Mouse (Mus musculus) neutrophil, adult 5-6 weeks (primary cell): ENCODE measurements around the gene Olfr911-ps1. TPM values are rescaled to one million over a fixed set of nuclear protein-coding genes. Genes with fewer than 3 reads are reported as not detected.

Experiments used
- ATAC-seq: fragments of 151-379, 151-347 bp; 2 replicates; pipeline ENCODE4 v1.8.0; 2017; ENCODE audit warnings: mild to moderate bottlenecking, moderate TSS enrichment; ENCODE audit not compliant: insufficient number of reproducible peaks, poor library complexity, low FRiP score, severe bottlenecking; ENCODE audit errors: extremely low read depth
- total RNA-seq: library from RNA; stranded (forward); fragments of 200-1000 nt; gene quantifications from 2 replicates; pipeline ENCODE4 v1.2.3, GENCODE M21; 2017

Gene Olfr911-ps1
- not detected in 2 replicates for total RNA-seq

DNA sequence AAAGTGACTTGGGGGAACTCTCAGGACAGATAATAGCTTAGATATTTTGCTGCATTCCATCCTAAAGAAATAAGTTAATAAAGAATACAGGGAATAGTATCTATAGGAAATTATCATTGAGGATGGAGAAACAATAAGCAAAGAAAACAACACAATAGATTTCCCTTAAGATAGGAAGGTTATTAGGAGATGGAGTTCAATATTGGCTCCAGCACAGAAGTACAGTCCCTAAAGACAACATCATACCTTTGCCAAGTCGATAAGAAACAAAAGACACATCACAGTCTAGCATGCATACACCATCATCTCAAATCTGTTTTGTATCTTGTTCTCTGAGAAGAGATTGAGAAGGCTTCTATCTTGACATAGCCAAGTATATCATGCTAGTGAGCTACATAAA is at the start of gene Olfr911-ps1:
Gene Olfr911-ps1 (plus strand): TSS at position 301 of the 400 bp plus-strand sequence.
- ATAC-seq: no peak

- no peak for ATAC-seq
Observed at GRCm38 (mm10) chr9:38486785-38487184, 34.6 kb upstream of the Olfr911-ps1 start, which contains the start of gene Olfr906. Olfr906 (plus strand) TSS chr9:38487085.

- ATAC-seq: no peak
Observed at GRCm38 (mm10) chr9:38495501-38495900, 25.9 kb upstream of the Olfr911-ps1 start, which contains the start of gene Olfr907. Olfr907 (plus strand) TSS chr9:38495801.

GRCm38 (mm10) chr9:38512353-38512752 is 9.0 kb upstream of the Olfr911-ps1 start:
- no peak for ATAC-seq

DNA sequence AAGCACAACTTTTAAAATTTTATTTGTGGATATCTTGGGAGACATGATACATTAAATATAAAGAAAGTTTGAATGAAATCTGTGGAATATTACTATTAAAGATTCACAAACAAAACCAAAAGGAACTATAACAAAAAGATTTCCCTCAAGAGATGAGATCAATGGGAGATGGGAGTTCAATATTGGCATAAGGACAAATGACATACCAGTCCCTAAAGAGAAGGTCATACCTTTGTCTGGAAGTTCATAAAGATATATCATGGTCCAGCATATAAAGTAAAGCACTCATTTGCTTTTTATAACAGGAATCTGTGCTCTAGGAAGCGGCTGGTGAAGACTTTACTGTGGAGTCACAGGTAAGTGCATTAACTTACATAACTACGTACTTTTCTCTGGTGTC is 16.2 kb downstream of the Olfr911-ps1 start, which contains the start of gene Olfr910:
Gene Olfr910 (plus strand): TSS at position 301 of the 400 bp plus-strand sequence.
- ATAC-seq: no peak

Other genes starting within 250 kb of the Olfr911-ps1 start
- gene Olfr896-ps1, start 230.5 kb upstream of the Olfr911-ps1 start, total RNA-seq: not detected in 2 replicates
- not detected in 2 replicates for gene Olfr25, start 192.5 kb upstream of the Olfr911-ps1 start, total RNA-seq
- gene Olfr898, start 173.2 kb upstream of the Olfr911-ps1 start, total RNA-seq: not detected in 2 replicates
- gene Olfr250, start 154.7 kb upstream of the Olfr911-ps1 start, total RNA-seq: not detected in 2 replicates
- not detected in 2 replicates for gene Olfr251, start 144.5 kb upstream of the Olfr911-ps1 start, total RNA-seq
- gene Olfr147, start 119.9 kb upstream of the Olfr911-ps1 start, total RNA-seq: not detected in 2 replicates
- not detected in 2 replicates for gene Olfr901, start 92.1 kb upstream of the Olfr911-ps1 start, total RNA-seq
- not detected in 2 replicates for gene Olfr902, start 73.9 kb upstream of the Olfr911-ps1 start, total RNA-seq
- 0.12 TPM in 2 replicates for gene Olfr904, start 58.4 kb upstream of the Olfr911-ps1 start, total RNA-seq
- gene Olfr905, start 50.5 kb upstream of the Olfr911-ps1 start, total RNA-seq: 0.25 TPM in 1 of 2 replicates, not detected in the other
- gene Olfr906, start 34.5 kb upstream of the Olfr911-ps1 start, total RNA-seq: not detected in 2 replicates
- gene Olfr907, start 25.8 kb upstream of the Olfr911-ps1 start, total RNA-seq: not detected in 2 replicates
- not detected in 2 replicates for gene Olfr910, start 16.3 kb downstream of the Olfr911-ps1 start, total RNA-seq
- 0.12 TPM in 1 of 2 replicates, not detected in the other for gene Olfr912, start 58.6 kb downstream of the Olfr911-ps1 start, total RNA-seq
- gene Olfr913, start 71.2 kb downstream of the Olfr911-ps1 start, total RNA-seq: not detected in 2 replicates
- gene Olfr914, start 83.5 kb downstream of the Olfr911-ps1 start, total RNA-seq: not detected in 2 replicates
- not detected in 2 replicates for gene Olfr916, start 138.3 kb downstream of the Olfr911-ps1 start, total RNA-seq
- not detected in 2 replicates for gene Olfr917, start 144.3 kb downstream of the Olfr911-ps1 start, total RNA-seq
- not detected in 2 replicates for gene Olfr918, start 153.0 kb downstream of the Olfr911-ps1 start, total RNA-seq
- gene Olfr919, start 182.1 kb downstream of the Olfr911-ps1 start, total RNA-seq: not detected in 2 replicates
- gene Vwa5a, start 196.7 kb downstream of the Olfr911-ps1 start, total RNA-seq: 9.8 and 10.4 TPM in 2 replicates
- gene Olfr920, start 230.7 kb downstream of the Olfr911-ps1 start, total RNA-seq: 0.12 TPM in 2 replicates